Mouse (Mus musculus) heart, embryonic 12.5 days (tissue): ENCODE measurements at regions not wholly inside any gene's neighbourhood (a gene's known extent, or its start where the extent isn't known, plus 50 kb on each side); places are given as distances from the start of the nearest gene placed in this dataset.

Experiments
- ATAC-seq: fragments of 200-750 bp; cut with Nextera tagmentation; 2 replicates; pipeline ENCODE4 v1.8.0; 2017; ENCODE audit warnings: moderate TSS enrichment, moderate library complexity; ENCODE audit not compliant: insufficient number of reproducible peaks, low FRiP score
- H3K27ac ChIP-seq: fragments of 300-500 bp; sonication (generic); 2 replicates; pipeline ENCODE4 v1.5.1; 2016; ENCODE audit warnings: mild to moderate bottlenecking, moderate library complexity; ENCODE audit not compliant: poor library complexity, severe bottlenecking
- H3K27me3 ChIP-seq: fragments of 300-500 bp; sonication (generic); replicated peaks from 2 replicates; pipeline ENCODE4 v1.6.1; 2016; ENCODE audit warnings: mild to moderate bottlenecking, moderate library complexity
- H3K36me3 ChIP-seq: fragments of 300-500 bp; sonication (generic); 2 replicates; pipeline ENCODE4 v1.6.1; 2016; ENCODE audit warnings: mild to moderate bottlenecking, moderate library complexity
- H3K4me1 ChIP-seq: fragments of 300-500 bp; sonication (generic); replicated peaks from 2 replicates; pipeline ENCODE4 v1.6.1; 2016; ENCODE audit warnings: mild to moderate bottlenecking
- H3K4me2 ChIP-seq: fragments of 300-500 bp; sonication (generic); 2 replicates; pipeline ENCODE4 v1.6.1; 2016; ENCODE audit warnings: mild to moderate bottlenecking, moderate library complexity
- H3K4me3 ChIP-seq: fragments of 300-500 bp; sonication (generic); 2 replicates; pipeline ENCODE4 v1.5.1; 2016; ENCODE audit warnings: mild to moderate bottlenecking
- H3K9ac ChIP-seq: fragments of 300-500 bp; sonication (generic); 2 replicates; pipeline ENCODE4 v1.6.1; 2016; ENCODE audit warnings: mild to moderate bottlenecking, moderate library complexity
- H3K9me3 ChIP-seq: fragments of 300-500 bp; sonication (generic); replicated peaks from 2 replicates; pipeline ENCODE4 v1.6.1; 2016; ENCODE audit warnings: mild to moderate bottlenecking, moderate library complexity
- WGBS: fragments of 180-500 bp; shearing (Covaris S2); methylation state at CpG from one replicate; pipeline ENCODE4 v1.1.7; 2016; 5-methylcytosine and 5-hydroxymethylcytosine counted together

DNA sequence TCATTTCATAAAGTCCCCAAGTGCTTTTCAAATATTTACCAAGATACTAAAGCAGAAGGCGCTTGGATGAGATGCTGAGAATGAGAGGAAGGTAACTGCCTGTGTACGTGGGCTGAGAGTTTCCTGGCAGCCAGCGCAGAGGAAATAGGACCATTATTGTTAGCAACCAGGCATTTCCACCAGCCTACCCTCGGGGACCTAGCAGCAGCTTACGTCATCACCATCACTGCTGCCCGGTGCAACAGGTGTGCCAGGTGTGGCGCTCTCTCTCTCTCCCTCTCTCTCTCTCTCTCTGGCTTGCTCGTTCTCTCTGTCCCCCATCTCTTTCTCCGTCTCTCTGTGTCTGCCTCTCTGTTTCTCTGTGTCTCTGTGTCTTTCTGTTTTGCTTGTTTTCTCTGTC is 55.1 kb upstream of the Fam222a start:
- H3K4me2 ChIP-seq: no peak overlapping the region
- H3K4me3 ChIP-seq: no peak overlapping the region
- H3K9ac ChIP-seq: no peak overlapping the region

DNA sequence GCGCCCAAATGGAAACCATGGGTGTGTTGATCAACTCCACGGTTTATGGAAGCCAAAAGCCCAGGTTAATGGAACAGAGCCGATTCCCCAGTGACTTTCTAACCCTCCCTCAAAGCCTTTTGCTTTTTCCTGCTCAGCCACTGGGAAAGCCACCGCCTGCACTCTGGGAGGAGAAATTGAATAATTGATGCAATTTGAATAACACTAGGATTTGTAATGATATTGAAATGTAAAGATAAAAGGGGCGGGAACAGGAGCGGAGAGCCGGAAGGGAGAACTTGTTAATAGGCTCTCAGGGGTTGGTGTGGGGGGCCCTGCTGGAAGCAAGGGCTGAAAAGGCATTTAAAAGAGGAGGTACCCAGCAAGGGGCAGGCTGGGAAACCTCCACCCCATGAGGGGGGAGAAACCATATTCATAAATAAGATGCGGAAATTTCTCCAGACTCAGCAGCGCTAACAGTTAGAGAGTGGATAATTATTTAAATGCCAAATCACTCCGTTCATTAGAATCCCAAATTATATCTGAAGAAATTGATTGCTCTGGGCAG is 53.8 kb upstream of the Fam222a start:
- H3K27me3 ChIP-seq: peaks cover 63% of the 10 kb centered on the region
- no peaks in the 10 kb centered on the region for H3K36me3 ChIP-seq
- no peak for ATAC-seq
- H3K4me1 ChIP-seq: peaks cover 12% of the 10 kb centered on the region
- H3K9ac ChIP-seq: no peak overlapping the region
- no peak overlapping the region for H3K4me3 ChIP-seq
- WGBS: 9% methylated on average over 10 of the region's 10 CpGs
- peaks cover 3% of the 10 kb centered on the region; the same call in 1 of the 2 replicates for H3K9me3 ChIP-seq
- peak overlapping the region; percentile 41 for H3K4me2 ChIP-seq
- H3K27ac ChIP-seq: no peak overlapping the region

More for the DNA sequence above, 55.1 kb upstream of the Fam222a start:
- Histone ChIP-seq H3K36me3 (no peaks in the 10 kb centered on the region), H3K4me1 (peaks cover 18% of the 10 kb centered on the region), H3K9me3 (no peaks in the 10 kb centered on the region), H3K27me3 (peaks cover 63% of the 10 kb centered on the region), H3K27ac (no peak overlapping the region)
- no peak for ATAC-seq
- WGBS: 19% methylated on average over 9 of the region's 9 CpGs

DNA sequence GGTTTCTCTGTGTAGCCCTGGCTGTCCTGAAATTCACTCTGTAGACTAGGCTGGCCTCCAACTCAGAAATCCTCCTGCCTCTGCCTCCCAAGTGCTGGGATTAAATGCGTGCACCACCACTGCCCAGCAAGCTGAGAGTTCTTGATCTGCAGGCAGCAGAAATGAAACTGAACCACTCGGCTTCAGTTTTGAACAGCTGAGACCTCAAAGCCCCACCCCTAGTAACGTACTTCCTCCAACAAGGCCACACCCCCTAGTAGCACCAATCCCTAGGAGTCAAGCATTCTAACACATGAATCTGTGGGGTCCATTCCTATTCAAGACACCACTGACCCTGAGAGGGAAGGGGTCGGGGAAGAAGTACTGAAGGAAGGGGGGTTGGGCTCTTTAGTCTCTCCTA is 50.8 kb upstream of the Fam222a start:
- WGBS: 78% methylated on average over 4 of the region's 4 CpGs
- ATAC-seq: no peak

DNA sequence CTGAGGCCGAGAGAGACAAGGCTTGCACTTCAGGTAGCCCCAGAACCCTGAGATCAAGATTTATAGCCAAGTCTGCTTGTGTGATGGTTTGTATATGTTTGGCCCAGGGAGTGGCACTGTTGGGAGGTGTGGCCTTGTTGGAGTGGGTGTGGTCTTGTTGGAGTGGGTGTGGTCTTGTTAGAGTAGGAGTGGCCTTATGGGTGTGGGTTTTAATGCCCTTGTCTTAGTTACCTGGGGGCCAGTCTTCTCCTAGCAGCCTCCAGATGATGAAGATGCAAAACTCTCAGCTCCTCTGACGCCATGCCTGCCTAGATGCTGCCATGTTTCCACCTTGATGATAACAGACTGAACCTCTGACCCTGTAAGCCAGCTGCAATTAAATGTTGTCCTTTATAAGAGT is 49.8 kb upstream of the Fam222a start:
- ATAC-seq: no peak
- H3K9ac ChIP-seq: no peak overlapping the region
- peaks cover 29% of the 10 kb centered on the region for H3K27me3 ChIP-seq
- no peak overlapping the region for H3K27ac ChIP-seq
- H3K4me1 ChIP-seq: peaks cover 9% of the 10 kb centered on the region
- H3K9me3 ChIP-seq: peaks cover 3% of the 10 kb centered on the region; the same call in 1 of the 2 replicates
- H3K4me2 ChIP-seq: no peak overlapping the region
- H3K4me3 ChIP-seq: no peak overlapping the region
- WGBS: 84% methylated on average over 2 of the region's 2 CpGs
- no peaks in the 10 kb centered on the region for H3K36me3 ChIP-seq

More for the DNA sequence above, 50.8 kb upstream of the Fam222a start:
- Histone ChIP-seq H3K9me3 (peaks cover 3% of the 10 kb centered on the region; the same call in 1 of the 2 replicates), H3K36me3 (no peaks in the 10 kb centered on the region), H3K9ac (no peak overlapping the region), H3K4me3 (no peak overlapping the region), H3K27me3 (peaks cover 36% of the 10 kb centered on the region), H3K4me1 (peaks cover 12% of the 10 kb centered on the region), H3K27ac (no peak overlapping the region), H3K4me2 (no peak overlapping the region)
